8 mouse cellular contexts compared by ENCODE assay signal in genomic region chr5:92435025-92435584, GRCm38 (mm10). TPM values are rescaled to one million over a fixed set of nuclear protein-coding genes. Genes with fewer than 3 reads are reported as not detected.
DNase-seq lines count a peak whose midpoint lies in the region; ATAC-seq lines count a peak whose summit lies in the region.

TSS of gene Nup54 (minus strand) at chr5:92435219.

- DNase-seq in adipocyte (ENCODE audit: low spot score): peak; percentile 98
- peak; percentile 98 for DNase-seq in embryo, embryonic 10 days (ENCODE audit: low spot score)
- peak; percentile 88 for DNase-seq in gastrocnemius, postnatal 10 days
- DNase-seq in induced T-regulatory cell, adult 2 months (ENCODE audit: low read depth): peak; percentile 98
- DNase-seq in left cerebral cortex, adult 9 months (ENCODE audit: low spot score in 2 of 2): peak; percentile 92 to 98
- DNase-seq in right cerebral cortex, postnatal 14 days: peak; percentile 90
- DNase-seq in urinary bladder, postnatal 36 days (ENCODE audit: low spot score in 2 of 2): peak; percentile 96 to 97

- ATAC-seq in megakaryocyte progenitor cell, adult 5-6 weeks (replicated peaks; ENCODE audit: poor library complexity): peak; percentile 97

RNA-seq across cellular contexts. Expression of gene Nup54, which starts in this region (rescaled TPM):
- 10 to 100 TPM; 12.0 to 16.2 TPM for total RNA-seq in gastrocnemius, postnatal 10 days (2021)
- total RNA-seq in megakaryocyte progenitor cell, adult 5-6 weeks (2015): 78.1 and 96.0 TPM in 2 replicates
- total RNA-seq in megakaryocyte progenitor cell, adult 5-6 weeks (2017): 75.8 and 82.2 TPM in 2 replicates

Comparison
In these comparisons a context has a peak if more than half of its experiments do, and no peak if none do; other contexts are left out.
1. Peak in every context shown above with its lines: DNase-seq and ATAC-seq.
2. RNA of gene Nup54 (total RNA-seq): 75.8 to 96.0 TPM in megakaryocyte progenitor cell, adult 5-6 weeks; 12.0 to 16.2 TPM in gastrocnemius, postnatal 10 days; every median in the first group is over 4 times any median in the second.